Mouse (Mus musculus) testis, postnatal 10 days (tissue): Measurements from ENCODE around the gene Reep3.
A peak's percentile ranks its signal among the peaks of the same experiment; 100 is the strongest.

Experiments
- DNase-seq: peaks from one replicate; pipeline ENCODE4 v3.0.0; 2021; ENCODE audit warnings: low spot score

Reep3 gene

DNA sequence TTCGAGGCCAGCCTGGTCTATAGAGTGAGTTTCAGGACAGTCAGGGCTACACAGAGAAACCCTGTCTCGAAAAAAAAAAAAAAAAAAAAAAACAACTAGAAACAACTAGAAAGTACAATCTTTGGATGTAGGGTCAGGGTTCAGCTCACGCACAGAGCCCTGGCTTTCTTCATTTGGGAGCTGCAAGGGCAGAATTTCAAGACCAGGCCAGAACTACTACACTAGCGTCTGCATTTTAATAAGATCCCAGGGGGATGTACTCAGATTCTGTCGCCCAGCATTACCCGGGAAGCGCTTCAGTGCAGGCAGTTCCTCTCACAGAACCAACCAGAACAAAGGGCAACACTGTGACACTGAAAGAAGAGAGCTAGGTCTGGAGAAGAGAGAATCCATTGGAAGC lies 46.0 kb downstream of the Reep3 start:
- no peak for DNase-seq

DNA sequence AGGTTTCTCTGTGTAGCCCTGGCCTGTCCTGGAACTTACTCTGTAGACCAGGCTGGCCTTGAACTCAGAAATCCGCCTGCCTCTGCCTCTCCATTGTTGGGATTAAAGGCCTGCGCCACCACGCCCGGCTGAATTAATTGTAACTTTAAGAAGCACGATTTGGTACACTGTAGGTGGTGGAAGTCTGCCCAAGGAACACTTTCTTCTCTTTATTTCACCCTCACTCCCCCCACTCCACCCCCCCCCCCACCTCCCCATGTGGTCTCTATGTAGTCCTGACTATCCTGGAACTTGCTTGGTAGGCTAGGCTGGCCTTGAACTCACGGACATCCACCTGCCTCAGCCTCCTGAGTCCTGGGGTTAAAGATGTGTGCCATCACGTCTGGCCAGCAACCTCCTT lies 47.1 kb downstream of the Reep3 start:
- no peak for DNase-seq

DNA sequence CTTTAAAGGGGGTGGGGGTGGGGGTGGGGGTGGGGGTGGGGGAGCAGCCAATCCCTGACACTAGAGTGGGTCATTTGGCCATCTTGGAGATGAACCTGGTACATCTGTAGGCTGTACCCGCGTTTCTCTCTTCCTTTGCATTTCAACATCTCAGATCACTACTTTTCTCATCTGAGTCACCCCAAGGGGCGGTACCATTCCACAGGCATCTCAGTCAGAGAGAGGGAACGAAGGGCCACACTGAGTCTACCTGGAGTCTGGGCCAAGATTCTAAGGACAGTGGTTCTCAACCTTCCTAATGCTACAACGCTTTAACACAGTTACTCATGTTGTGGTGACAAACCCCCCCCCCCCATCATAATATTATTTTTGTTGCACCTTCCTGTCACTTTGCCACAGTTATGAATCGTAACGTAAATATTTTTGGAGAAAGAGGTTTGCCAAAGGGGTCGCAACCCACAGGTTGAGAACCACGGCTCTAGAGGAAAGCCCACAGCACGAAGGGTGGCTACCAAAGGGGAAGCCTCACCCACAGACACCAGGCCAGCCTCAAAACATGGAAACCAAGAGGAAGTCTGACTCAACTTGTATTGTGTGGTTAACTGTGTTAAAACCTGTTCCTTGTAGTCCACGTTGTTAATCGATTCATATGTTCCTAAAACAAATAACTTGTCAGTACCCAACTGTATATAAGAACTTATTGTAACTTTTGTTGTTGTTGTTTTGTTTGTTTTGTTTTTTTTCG lies 47.7 kb downstream of the Reep3 start:
- DNase-seq: no peak

- DNase-seq: no peak
Observed at GRCm38 (mm10) chr10:67047712-67048645, 48.8 kb downstream of the Reep3 start.

GRCm38 (mm10) chr10:67045192-67045899 lies 51.4 kb downstream of the Reep3 start:
- DNase-seq: no peak

DNA sequence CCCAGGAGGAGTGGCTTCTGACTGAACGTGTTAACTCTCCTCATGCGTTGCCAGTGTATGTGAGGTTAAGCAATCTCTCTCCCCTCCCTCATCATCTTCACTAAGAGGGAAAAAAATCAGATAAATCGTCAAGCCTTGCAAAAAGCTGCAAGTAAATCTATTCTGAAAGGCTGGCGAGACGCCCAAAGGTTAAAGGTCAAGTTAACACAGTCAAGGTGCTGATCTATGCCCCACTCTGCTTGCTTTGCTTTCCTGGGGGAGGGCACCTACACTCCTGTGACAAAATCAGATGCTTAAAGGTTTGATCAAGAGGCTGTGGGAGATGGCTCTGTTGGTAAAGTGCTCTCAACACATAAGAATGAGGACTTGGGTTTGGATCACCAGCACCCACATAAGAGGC lies 52.4 kb downstream of the Reep3 start:
- DNase-seq: peak; percentile 62

DNA sequence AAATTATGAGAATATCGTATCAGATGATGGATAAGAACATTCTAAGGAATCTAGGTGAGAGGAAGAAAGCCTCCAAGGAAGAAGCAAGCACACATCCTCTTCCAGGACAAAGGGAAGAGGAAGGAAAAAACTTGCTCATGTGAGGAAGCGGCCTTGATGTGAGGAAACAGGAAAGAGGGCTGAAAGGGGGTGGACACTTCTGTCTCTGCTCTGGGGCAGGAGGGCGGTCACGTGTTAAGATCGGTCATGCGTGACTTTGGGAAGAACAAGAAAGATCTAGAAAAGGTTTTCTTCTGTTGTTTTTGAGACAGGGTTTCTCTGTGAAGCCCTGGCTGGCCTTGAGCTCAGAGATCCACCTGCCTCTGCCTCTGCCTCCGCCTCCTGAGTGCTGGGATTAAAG lies 53.5 kb downstream of the Reep3 start:
- no peak for DNase-seq

DNA sequence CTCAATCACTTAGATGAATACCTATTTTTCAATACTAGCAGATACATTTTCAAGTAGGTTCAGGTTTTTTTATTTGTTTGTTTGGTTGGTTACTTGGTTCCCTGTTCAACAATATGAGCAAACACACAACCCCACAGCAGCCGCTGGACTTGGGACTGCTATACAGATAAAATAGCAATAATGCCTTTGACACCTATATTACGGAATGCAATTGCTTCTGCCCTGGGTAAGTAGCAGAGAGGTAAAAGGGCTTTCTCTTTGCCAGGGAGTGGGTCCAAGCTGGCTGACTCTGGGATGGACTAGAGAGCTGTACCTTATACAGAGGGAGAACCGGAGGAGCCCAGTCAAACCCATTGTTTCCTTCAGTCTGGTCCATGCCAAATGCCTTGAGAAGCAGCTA lies 56.3 kb downstream of the Reep3 start:
- DNase-seq: no peak

DNA sequence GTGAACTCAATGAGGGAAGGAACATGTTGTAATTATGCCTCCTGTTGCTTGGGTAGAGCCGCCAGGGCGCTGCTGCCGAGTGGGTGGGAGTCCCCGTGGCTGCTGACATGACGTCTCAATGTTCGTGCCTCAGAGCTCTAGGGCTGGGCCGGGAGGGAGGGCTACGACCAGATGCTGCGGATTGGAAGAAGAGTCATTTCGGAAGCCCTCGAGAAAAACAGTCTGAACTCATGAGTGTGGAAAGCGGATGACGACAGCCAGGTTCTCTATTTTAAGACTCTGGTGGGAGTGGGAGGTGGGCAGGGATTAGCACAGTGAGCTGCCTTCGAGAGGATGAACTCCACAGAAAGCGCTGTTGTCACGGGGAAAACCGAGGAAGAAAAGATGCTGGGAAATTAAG lies 57.7 kb downstream of the Reep3 start:
- no peak for DNase-seq

GRCm38 (mm10) chr10:67036542-67036941 lies 60.2 kb downstream of the Reep3 start:
- no peak for DNase-seq

GRCm38 (mm10) chr10:67036141-67036540 lies 60.6 kb downstream of the Reep3 start:
- DNase-seq: no peak

- DNase-seq: no peak
Observed at GRCm38 (mm10) chr10:67031186-67031585, 65.6 kb downstream of the Reep3 start.

GRCm38 (mm10) chr10:67029297-67029696 lies 67.4 kb downstream of the Reep3 start:
- no peak for DNase-seq

GRCm38 (mm10) chr10:67026375-67026774 lies 70.4 kb downstream of the Reep3 start:
- no peak for DNase-seq

DNA sequence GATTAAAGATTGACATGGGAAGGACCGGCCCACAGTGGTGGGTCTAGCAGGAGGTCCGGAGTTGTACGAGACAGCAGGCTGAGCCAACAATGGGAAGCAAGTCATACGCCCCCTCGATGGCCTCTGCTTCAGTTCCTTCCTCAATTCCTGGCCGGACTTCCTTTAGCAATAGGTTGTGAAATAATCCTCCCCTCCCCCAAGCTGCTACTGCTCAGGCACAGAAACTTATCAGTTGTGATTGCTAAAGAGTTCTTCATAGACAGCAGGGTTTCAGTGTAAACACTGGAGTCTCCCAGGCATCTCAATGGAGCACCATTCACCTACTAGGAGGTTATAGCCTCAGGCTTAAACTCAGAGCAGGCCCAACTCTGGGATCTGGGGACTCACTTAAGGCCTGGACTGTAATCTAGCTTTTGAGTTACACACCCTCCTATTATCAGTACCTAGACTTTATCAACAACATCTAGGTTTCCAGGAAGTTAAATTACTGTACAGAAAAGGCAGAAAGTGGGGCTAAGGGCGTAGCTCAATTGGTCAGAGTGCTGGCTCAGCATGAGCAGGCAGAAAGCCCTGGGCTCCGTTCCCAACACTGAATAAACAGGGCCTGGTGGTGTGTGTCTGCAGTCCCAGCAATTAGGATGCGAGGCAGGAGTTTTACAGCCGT lies 71.0 kb downstream of the Reep3 start:
- peak; percentile 60 for DNase-seq

- DNase-seq: no peak
Observed at GRCm38 (mm10) chr10:67024391-67024790, 72.4 kb downstream of the Reep3 start.

DNA sequence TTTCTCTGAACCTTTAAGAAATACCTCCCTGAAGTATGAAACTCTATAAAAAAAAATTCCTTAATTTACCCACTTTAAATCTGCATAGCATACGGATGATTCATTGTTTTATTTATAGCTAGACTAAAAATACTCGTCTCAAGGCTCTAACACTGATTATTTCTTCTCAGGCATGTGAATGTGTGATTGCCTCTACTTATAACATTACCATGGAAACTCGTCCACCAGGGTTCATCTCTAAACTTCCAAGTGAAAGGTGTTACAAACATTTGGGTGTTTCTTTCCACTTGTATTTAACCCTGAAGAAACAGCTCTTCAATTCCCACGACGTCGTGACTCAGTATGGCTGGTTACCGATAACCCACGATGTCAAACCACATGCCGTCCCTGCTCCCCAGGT lies 73.7 kb downstream of the Reep3 start:
- DNase-seq: no peak

DNA sequence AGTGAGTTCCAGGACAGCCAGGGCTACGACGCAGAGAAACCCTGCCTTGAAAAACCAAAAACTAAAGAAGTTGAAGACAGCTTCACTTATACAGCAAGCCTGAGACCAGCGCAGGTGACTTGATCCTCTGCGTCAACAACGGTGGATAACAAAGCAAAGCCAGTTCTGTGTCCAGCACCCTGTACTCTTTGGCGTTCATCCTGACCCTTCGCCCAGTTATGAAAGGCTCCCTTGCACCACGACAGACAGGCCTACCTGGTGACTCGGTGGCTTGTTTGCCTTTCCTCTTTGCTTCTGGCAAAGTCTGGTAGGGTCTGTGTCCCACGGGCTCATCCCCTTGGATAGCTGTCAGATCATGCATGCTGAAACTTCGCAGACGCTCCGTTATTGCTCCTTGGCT lies 75.3 kb downstream of the Reep3 start:
- no peak for DNase-seq

DNA sequence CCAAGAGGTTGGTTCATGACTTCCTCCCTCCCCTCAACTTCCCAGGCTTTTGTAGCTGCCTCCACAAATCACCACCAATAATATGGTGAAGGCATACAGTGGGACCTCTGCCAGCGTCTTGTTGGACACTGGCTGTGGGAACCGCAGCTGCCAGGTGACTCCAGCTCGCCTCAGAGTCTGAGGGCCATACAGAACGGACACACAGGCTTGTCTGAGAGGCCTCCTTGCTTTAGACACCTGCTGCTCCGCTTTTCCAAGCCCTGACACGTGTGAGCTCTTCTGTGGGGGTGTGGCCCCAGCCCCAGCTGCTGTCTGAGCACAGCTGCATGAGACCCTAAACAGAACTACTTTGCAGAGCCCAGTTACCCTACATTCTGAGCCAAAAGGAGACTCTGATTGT lies 77.9 kb downstream of the Reep3 start:
- DNase-seq: no peak

- no peak for DNase-seq
Observed at GRCm38 (mm10) chr10:67017891-67018290, 78.9 kb downstream of the Reep3 start.

DNA sequence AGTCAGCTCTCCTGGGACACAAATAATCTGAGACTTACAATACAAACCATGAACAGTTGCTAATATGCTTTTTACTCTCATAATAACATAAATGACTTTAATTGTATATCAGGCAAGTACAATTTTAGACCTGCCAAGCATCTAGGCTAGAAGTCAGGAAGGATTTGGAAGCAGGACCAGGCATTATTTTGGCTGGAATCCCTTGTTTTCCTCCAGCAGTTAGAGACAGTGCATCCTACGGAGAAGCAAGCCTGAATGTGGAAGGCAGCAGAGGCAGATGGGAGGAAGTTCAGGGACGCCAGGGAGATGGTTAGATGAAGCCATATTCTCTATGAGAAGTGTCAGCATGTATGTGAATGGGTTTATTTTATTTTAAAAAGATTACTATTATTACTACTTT lies 79.4 kb downstream of the Reep3 start:
- DNase-seq: no peak

DNA sequence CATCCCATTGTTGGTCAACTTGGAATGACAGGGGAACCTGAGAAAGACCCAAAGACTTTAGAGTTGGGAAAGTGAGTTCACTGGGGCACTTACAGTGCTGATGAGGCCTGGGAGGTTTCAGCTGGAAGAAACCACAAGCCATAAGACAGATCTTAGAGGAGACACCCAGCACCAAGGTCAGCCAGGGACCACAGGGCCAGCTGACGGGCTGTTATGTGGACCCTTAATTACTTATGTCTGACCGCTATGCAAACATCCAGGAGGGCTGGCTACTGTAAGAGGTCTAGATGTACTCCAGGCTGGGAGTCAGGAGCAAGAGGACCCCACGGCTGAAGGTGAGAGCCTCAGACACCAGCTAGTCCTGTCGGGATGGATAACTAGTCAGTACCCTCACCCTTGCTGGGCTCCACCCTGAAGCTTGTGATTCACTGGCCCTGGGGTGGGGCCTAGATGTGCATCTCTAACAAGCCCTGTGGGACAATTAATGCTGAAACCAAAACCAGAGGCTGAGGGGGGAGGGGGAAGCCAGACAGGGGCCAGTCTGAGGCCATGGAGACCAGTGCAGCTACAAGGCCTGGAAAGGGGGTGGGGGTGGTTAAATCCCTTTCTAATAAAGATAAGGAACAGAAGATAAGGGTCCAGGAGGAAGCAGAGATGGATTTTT lies 80.0 kb downstream of the Reep3 start:
- no peak for DNase-seq
